ENCODE assay signal across 1 mouse cellular context in the genomic region with DNA sequence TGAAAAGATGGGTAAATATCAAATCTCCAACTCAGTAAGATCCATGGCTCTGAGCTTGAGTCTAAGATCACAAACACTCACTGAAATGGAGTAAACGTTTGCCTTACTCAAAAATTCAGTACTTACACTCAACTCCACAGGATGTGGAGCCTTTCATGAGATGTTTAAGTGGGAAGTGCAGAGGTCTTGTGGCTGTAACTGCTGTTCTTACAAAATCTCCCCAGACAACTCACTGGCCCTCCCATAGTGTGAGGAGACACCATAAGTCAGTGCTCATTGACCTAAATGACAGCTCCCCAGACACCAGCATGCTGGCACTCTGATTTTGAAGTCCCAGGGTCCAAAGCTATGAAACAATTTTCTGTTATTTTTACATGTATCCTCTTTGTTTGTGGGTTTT. TPM values are rescaled to one million over a fixed set of nuclear protein-coding genes. Genes with fewer than 3 reads are reported as not detected.
"Had no signal": no experiment of that assay in that cellular context is flagged by ENCODE, and none has a peak within 500 bp of the region (broad histone marks: within the 10 kb centered on the region; RNA-seq: fewer than 3 reads in every experiment).

No protein-coding gene starts in this region.

RNA-seq across cellular contexts. Expression of a gene that starts 15.7 kb away (rescaled TPM):
- total RNA-seq: neutrophil, adult 5-6 weeks had no signal
